In the genomic region with DNA sequence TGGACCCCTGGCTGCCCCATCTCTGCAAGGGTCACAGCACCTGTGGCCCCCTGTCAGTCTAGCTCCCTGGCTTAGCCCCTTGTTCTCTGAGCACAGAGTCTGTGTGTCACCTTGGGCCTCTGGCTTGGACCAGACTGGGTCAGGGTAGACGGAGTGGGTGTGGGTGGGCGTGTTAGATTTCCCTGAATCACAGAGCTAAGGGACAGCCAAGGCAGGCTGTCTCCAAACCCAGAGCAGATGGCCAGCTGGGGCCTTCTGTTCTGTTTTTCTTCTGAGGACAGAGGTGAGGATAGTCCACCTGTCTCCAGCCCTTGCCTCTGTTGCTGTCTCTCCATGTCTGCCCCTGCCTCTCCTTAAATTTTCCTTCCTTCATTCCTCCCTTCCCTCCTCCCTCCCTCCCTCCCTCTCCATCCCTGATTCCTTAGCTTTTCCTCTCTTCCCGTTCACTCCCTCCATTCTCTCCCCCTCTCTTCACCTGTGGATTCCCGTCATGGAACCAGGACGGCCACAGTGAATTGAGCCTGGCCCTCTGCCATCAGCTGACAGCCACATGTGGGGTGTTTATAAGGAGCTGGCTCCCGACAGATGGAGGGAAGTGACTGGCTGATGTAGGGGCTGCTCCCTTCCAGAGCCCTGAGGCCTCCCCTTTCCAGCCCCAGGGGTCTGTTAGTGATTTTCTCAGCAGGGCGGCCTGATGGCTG, we compare ENCODE assay signal across 15 mouse cellular contexts. TPM values are rescaled to one million over a fixed set of nuclear protein-coding genes. Genes with fewer than 3 reads are reported as not detected.
A peak's percentile ranks its signal among the peaks of the same experiment; 100 is the strongest.
DNase-seq lines count a peak whose midpoint lies in the region; ATAC-seq lines count a peak whose summit lies in the region.
"Had no signal": no experiment of that assay in that cellular context is flagged by ENCODE, and none has a peak within 500 bp of the region (broad histone marks: within the 10 kb centered on the region; RNA-seq: fewer than 3 reads in every experiment).

No protein-coding gene starts in this region.

- no peak overlapping the region for H3K4me2 ChIP-seq in forebrain, embryonic 13.5 days
- H3K4me2 ChIP-seq in neural tube, embryonic 12.5 days (replicated peaks): no peak overlapping the region
- H3K4me2 ChIP-seq in neural tube, embryonic 15.5 days: no peak overlapping the region
- H3K4me2 ChIP-seq in hindbrain, embryonic 14.5 days (replicated peaks): no peak overlapping the region
- H3K4me2 ChIP-seq: heart, embryonic 15.5 days had no signal

- intact Hi-C loops in gastrocnemius, postnatal 36 days (cut with DNase I): no loop called here

- no peak for DNase-seq in forebrain, embryonic 10.5 days (ENCODE audit: extremely low spot score, low spot score)
- DNase-seq in hindbrain, embryonic 14.5 days (ENCODE audit: low spot score): no peak
- DNase-seq in urinary bladder, adult 18-20 months (ENCODE audit: low spot score in 2 of 2): no peak
- DNase-seq in gastrocnemius, postnatal 36 days: no peak
- DNase-seq in lung, postnatal 4 days: no peak
- DNase-seq: adrenal gland, postnatal 10 days; spleen, adult 18-20 months; thymus, postnatal 36 days had no signal

- H3K36me3 ChIP-seq in forebrain, embryonic 13.5 days (ENCODE audit: poor library complexity, severe bottlenecking): no peaks in the 10 kb centered on the region
- H3K36me3 ChIP-seq in forebrain, embryonic 10.5 days (replicated peaks): no peaks in the 10 kb centered on the region
- H3K36me3 ChIP-seq in neural tube, embryonic 12.5 days: no peaks in the 10 kb centered on the region
- H3K36me3 ChIP-seq in neural tube, embryonic 15.5 days: no peaks in the 10 kb centered on the region
- no peaks in the 10 kb centered on the region for H3K36me3 ChIP-seq in hindbrain, embryonic 14.5 days (replicated peaks; ENCODE audit: control insufficient read depth, insufficient read depth)
- H3K36me3 ChIP-seq: heart, embryonic 15.5 days had no signal

- H3K27ac ChIP-seq in forebrain, embryonic 13.5 days: peak overlapping the region; percentile 25
- H3K27ac ChIP-seq in forebrain, embryonic 10.5 days: no peak overlapping the region
- peak overlapping the region; percentile 26; the same call in 1 of the 2 replicates for H3K27ac ChIP-seq in neural tube, embryonic 12.5 days
- no peak overlapping the region for H3K27ac ChIP-seq in neural tube, embryonic 15.5 days (replicated peaks)
- no peak overlapping the region for H3K27ac ChIP-seq in hindbrain, embryonic 14.5 days
- H3K27ac ChIP-seq: heart, embryonic 15.5 days; macrophage had no signal

- H3K9me3 ChIP-seq in forebrain, embryonic 13.5 days (replicated peaks): no peaks in the 10 kb centered on the region
- no peaks in the 10 kb centered on the region for H3K9me3 ChIP-seq in forebrain, embryonic 10.5 days
- H3K9me3 ChIP-seq in neural tube, embryonic 12.5 days: no peaks in the 10 kb centered on the region
- no peaks in the 10 kb centered on the region for H3K9me3 ChIP-seq in neural tube, embryonic 15.5 days (replicated peaks)
- no peaks in the 10 kb centered on the region for H3K9me3 ChIP-seq in hindbrain, embryonic 14.5 days (ENCODE audit: control insufficient read depth, low read length)
- H3K9me3 ChIP-seq: heart, embryonic 15.5 days had no signal

- H3K9ac ChIP-seq in forebrain, embryonic 13.5 days: no peak overlapping the region
- H3K9ac ChIP-seq in neural tube, embryonic 12.5 days: no peak overlapping the region
- no peak overlapping the region for H3K9ac ChIP-seq in neural tube, embryonic 15.5 days (replicated peaks)
- H3K9ac ChIP-seq in hindbrain, embryonic 14.5 days: no peak overlapping the region
- H3K9ac ChIP-seq: heart, embryonic 15.5 days had no signal

- peaks cover 18% of the 10 kb centered on the region for H3K4me1 ChIP-seq in forebrain, embryonic 13.5 days
- H3K4me1 ChIP-seq in forebrain, embryonic 10.5 days: no peaks in the 10 kb centered on the region
- peaks cover 13% of the 10 kb centered on the region for H3K4me1 ChIP-seq in neural tube, embryonic 12.5 days
- peaks cover 12% of the 10 kb centered on the region for H3K4me1 ChIP-seq in neural tube, embryonic 15.5 days
- H3K4me1 ChIP-seq in hindbrain, embryonic 14.5 days (replicated peaks; ENCODE audit: control insufficient read depth, insufficient read depth, low read length): no peaks in the 10 kb centered on the region
- H3K4me1 ChIP-seq: heart, embryonic 15.5 days had no signal

- H3K27me3 ChIP-seq in forebrain, embryonic 13.5 days: no peaks in the 10 kb centered on the region
- no peaks in the 10 kb centered on the region for H3K27me3 ChIP-seq in forebrain, embryonic 10.5 days (ENCODE audit: poor library complexity, severe bottlenecking)
- no peaks in the 10 kb centered on the region for H3K27me3 ChIP-seq in neural tube, embryonic 12.5 days (replicated peaks)
- no peaks in the 10 kb centered on the region for H3K27me3 ChIP-seq in neural tube, embryonic 15.5 days (replicated peaks)
- H3K27me3 ChIP-seq in hindbrain, embryonic 14.5 days (ENCODE audit: control insufficient read depth, insufficient read depth, low read length): no peaks in the 10 kb centered on the region

- peak; percentile 67; the same call in 1 of the 2 replicates for ATAC-seq in forebrain, embryonic 13.5 days
- ATAC-seq in neural tube, embryonic 12.5 days (ENCODE audit: low FRiP score, low read depth): 0 out of 2 replicates have a peak, but pooled peaks have one; percentile 17
- ATAC-seq in neural tube, embryonic 15.5 days (ENCODE audit: low FRiP score): no peak
- peak; percentile 60; the same call in 1 of the 2 replicates for ATAC-seq in hindbrain, embryonic 14.5 days (ENCODE audit: low FRiP score)

- no peak overlapping the region for H3K4me3 ChIP-seq in forebrain, embryonic 13.5 days
- H3K4me3 ChIP-seq in forebrain, embryonic 10.5 days: no peak overlapping the region
- H3K4me3 ChIP-seq in neural tube, embryonic 12.5 days: no peak overlapping the region
- no peak overlapping the region for H3K4me3 ChIP-seq in neural tube, embryonic 15.5 days (replicated peaks)
- no peak overlapping the region for H3K4me3 ChIP-seq in hindbrain, embryonic 14.5 days (replicated peaks; ENCODE audit: low read length)
- H3K4me3 ChIP-seq: heart, embryonic 15.5 days had no signal

- 49% methylated on average over 7 of the region's 7 CpGs for WGBS in forebrain, embryonic 13.5 days
- 70% methylated on average over 7 of the region's 7 CpGs for WGBS in forebrain, embryonic 10.5 days
- 51% methylated on average over 7 of the region's 7 CpGs for WGBS in neural tube, embryonic 12.5 days
- 40% methylated on average over 7 of the region's 7 CpGs for WGBS in neural tube, embryonic 15.5 days
- WGBS in hindbrain, embryonic 14.5 days: 40% methylated on average over 7 of the region's 7 CpGs

RNA-seq across cellular contexts. Expression of gene Jph3, which starts 33.7 kb away (rescaled TPM):
- 34.9 and 36.7 TPM in 2 replicates for polyA plus RNA-seq in forebrain, embryonic 13.5 days (2015; fragmentation: Nextera tagmentation; extraction: Ambion mirVana)
- 5.6 and 7.7 TPM in 2 replicates for polyA plus RNA-seq in forebrain, embryonic 10.5 days (2016; fragmentation: Nextera tagmentation; extraction: Ambion mirVana)
- 59.1 and 66.9 TPM in 2 replicates for polyA plus RNA-seq in neural tube, embryonic 12.5 days (2016; fragmentation: Nextera tagmentation; extraction: Ambion mirVana)
- polyA plus RNA-seq in neural tube, embryonic 15.5 days (2015; fragmentation: Nextera tagmentation; extraction: Ambion mirVana): 107 and 133 TPM in 2 replicates
- polyA plus RNA-seq in hindbrain, embryonic 14.5 days (2014; fragmentation: Nextera tagmentation; extraction: Ambion mirVana): 90.1 and 93.1 TPM in 2 replicates
- not detected for total RNA-seq in gastrocnemius, postnatal 36 days (2021)
- total RNA-seq: granulocyte monocyte progenitor cell, adult 5-6 weeks; monocyte, adult 5-6 weeks had no signal

Comparison
In these comparisons a context has a peak if more than half of its experiments do, and no peak if none do; other contexts are left out.
1. H3K27ac ChIP-seq: peak in forebrain, embryonic 13.5 days (single experiment) and neural tube, embryonic 12.5 days (single experiment); none in forebrain, embryonic 10.5 days (single experiment), neural tube, embryonic 15.5 days (single experiment) and hindbrain, embryonic 14.5 days (single experiment).